Mouse (Mus musculus): ENCODE measurements around the gene Olfr465-ps1. TPM values are rescaled to one million over a fixed set of nuclear protein-coding genes. Genes with fewer than 3 reads are reported as not detected.

The Olfr465-ps1 gene
- polyA plus RNA-seq, 2 experiments, result not detected

GRCm38 (mm10) chr13:65176472-65177091, 38.7 kb downstream of the Olfr465-ps1 start:
- Histone ChIP-seq H3K4me3 (ENCODE audit: insufficient read depth in 1 of 2, low read depth in 2 of 2, low read length in 2 of 2) (no peak overlapping the region), H3K27ac (no peak overlapping the region), H3K4me1 (replicated peaks; ENCODE audit: control insufficient read depth in 2 of 2, insufficient read depth in 2 of 2, low read length in 1 of 2) (0 out of 4 replicates have a peak, but pooled peaks cover 0 to 2% of the 10 kb centered on the region in 2 experiments), H3K9ac (replicated peaks) (no peak overlapping the region), H3K27me3 (ENCODE audit: control insufficient read depth, insufficient read depth, low read length) (no peaks in the 10 kb centered on the region), H3K9me3 (ENCODE audit: control insufficient read depth, low read length) (no peaks in the 10 kb centered on the region), H3K36me3 (replicated peaks; ENCODE audit: control insufficient read depth, insufficient read depth, low read depth) (no peaks in the 10 kb centered on the region), H3K4me2 (ENCODE audit: low read depth) (no peak overlapping the region)
- ATAC-seq (ENCODE audit: insufficient read depth), result 0 out of 2 replicates have a peak, but pooled peaks have one; percentile 11
- no peak for DNase-seq (ENCODE audit: low read depth in 3 of 3, low spot score in 3 of 3)
- TF ChIP-seq EP300 (IDR thresholded peaks at IDR 0.05; ENCODE audit: low read depth), result no peak
- no peak for TF ChIP-seq CTCF (IDR thresholded peaks at IDR 0.05; ENCODE audit: low read depth)
- 46% methylated on average over 15 of the region's 15 CpGs for WGBS (ENCODE audit: insufficient replicate concordance)

Other genes with a start within 250 kb of the Olfr465-ps1 start
- gene Cntnap3, start 234.1 kb upstream of the Olfr465-ps1 start, polyA plus RNA-seq (2012; rRNA removed), result under 0.01 TPM in 1 of 2 replicates, not detected in the other
- not detected in 2 replicates for gene Cntnap3, start 234.1 kb upstream of the Olfr465-ps1 start, polyA plus RNA-seq (2014; fragmentation: Nextera tagmentation; extraction: Ambion mirVana)
- gene Spata31, start 220.7 kb upstream of the Olfr465-ps1 start, polyA plus RNA-seq (2012; rRNA removed), result not detected in 2 replicates
- not detected in 2 replicates for gene Spata31, start 220.7 kb upstream of the Olfr465-ps1 start, polyA plus RNA-seq (2014; fragmentation: Nextera tagmentation; extraction: Ambion mirVana)
- not detected in 2 replicates for gene Spata31d1c, start 105.0 kb upstream of the Olfr465-ps1 start, polyA plus RNA-seq (2012; rRNA removed)
- gene Spata31d1c, start 105.0 kb upstream of the Olfr465-ps1 start, polyA plus RNA-seq (2014; fragmentation: Nextera tagmentation; extraction: Ambion mirVana), result not detected in 2 replicates
- not detected in 2 replicates for gene Prss47, start 85.3 kb upstream of the Olfr465-ps1 start, polyA plus RNA-seq (2012; rRNA removed)
- not detected in 2 replicates for gene Prss47, start 85.3 kb upstream of the Olfr465-ps1 start, polyA plus RNA-seq (2014; fragmentation: Nextera tagmentation; extraction: Ambion mirVana)
- gene Mfsd14b, start 25.1 kb upstream of the Olfr465-ps1 start, polyA plus RNA-seq (2012; rRNA removed), result 13.6 and 14.3 TPM in 2 replicates
- 41.1 and 41.2 TPM in 2 replicates for gene Mfsd14b, start 25.1 kb upstream of the Olfr465-ps1 start, polyA plus RNA-seq (2014; fragmentation: Nextera tagmentation; extraction: Ambion mirVana)
- not detected in 2 replicates for gene Olfr466, start 12.2 kb downstream of the Olfr465-ps1 start, polyA plus RNA-seq (2012; rRNA removed)
- not detected in 2 replicates for gene Olfr466, start 12.2 kb downstream of the Olfr465-ps1 start, polyA plus RNA-seq (2014; fragmentation: Nextera tagmentation; extraction: Ambion mirVana)
- gene Nlrp4f, start 67.9 kb downstream of the Olfr465-ps1 start, polyA plus RNA-seq (2012; rRNA removed), result not detected in 2 replicates
- gene Nlrp4f, start 67.9 kb downstream of the Olfr465-ps1 start, polyA plus RNA-seq (2014; fragmentation: Nextera tagmentation; extraction: Ambion mirVana), result 0.17 TPM in 1 of 2 replicates, not detected in the other
- gene Gm10775, start 121.5 kb downstream of the Olfr465-ps1 start, polyA plus RNA-seq (2012; rRNA removed), result not detected in 2 replicates
- gene Gm10775, start 121.5 kb downstream of the Olfr465-ps1 start, polyA plus RNA-seq (2014; fragmentation: Nextera tagmentation; extraction: Ambion mirVana), result not detected in 2 replicates
- 6.8 and 8.9 TPM in 2 replicates for gene Zfp369, start 140.7 kb downstream of the Olfr465-ps1 start, polyA plus RNA-seq (2012; rRNA removed)
- 4.3 and 4.5 TPM in 2 replicates for gene Zfp369, start 140.7 kb downstream of the Olfr465-ps1 start, polyA plus RNA-seq (2014; fragmentation: Nextera tagmentation; extraction: Ambion mirVana)